Mouse (Mus musculus) heart, embryonic 15.5 days (tissue): ENCODE measurements around the gene Acss3. TPM values are rescaled to one million over a fixed set of nuclear protein-coding genes. Genes with fewer than 3 reads are reported as not detected.

Source experiments
- ATAC-seq: fragments of 200-750 bp; cut with Nextera tagmentation; replicated peaks from 2 replicates; pipeline ENCODE4 v1.8.0; 2017; ENCODE audit warnings: low read depth, moderate TSS enrichment; ENCODE audit not compliant: insufficient number of reproducible peaks, insufficient read depth, low FRiP score
- H3K27ac ChIP-seq: fragments of 300-500 bp; sonication (generic); 2 replicates; pipeline ENCODE4 v1.5.1; 2015; ENCODE audit warnings: mild to moderate bottlenecking, inconsistent platforms
- H3K27me3 ChIP-seq: fragments of 300-500 bp; sonication (generic); 2 replicates; pipeline ENCODE4 v1.6.1; 2015; ENCODE audit warnings: inconsistent platforms
- H3K36me3 ChIP-seq: fragments of 300-500 bp; sonication (generic); 2 replicates; pipeline ENCODE4 v1.6.1; 2015; ENCODE audit warnings: mild to moderate bottlenecking, inconsistent platforms
- H3K4me1 ChIP-seq: fragments of 300-500 bp; sonication (generic); replicated peaks from 2 replicates; pipeline ENCODE4 v1.6.1; 2015; ENCODE audit warnings: inconsistent platforms
- H3K4me2 ChIP-seq: fragments of 300-500 bp; sonication (generic); 2 replicates; pipeline ENCODE4 v1.6.1; 2015; ENCODE audit warnings: inconsistent platforms, mild to moderate bottlenecking, moderate library complexity
- H3K4me3 ChIP-seq: fragments of 300-500 bp; sonication (generic); 2 replicates; pipeline ENCODE4 v1.5.1; 2015; ENCODE audit warnings: mild to moderate bottlenecking, inconsistent platforms
- H3K9ac ChIP-seq: fragments of 300-500 bp; sonication (generic); 2 replicates; pipeline ENCODE4 v1.6.1; 2015; ENCODE audit warnings: mild to moderate bottlenecking, inconsistent platforms
- H3K9me3 ChIP-seq: fragments of 300-500 bp; sonication (generic); replicated peaks from 2 replicates; pipeline ENCODE4 v1.6.1; 2016; ENCODE audit warnings: inconsistent platforms
- WGBS: fragments of 180-500 bp; shearing (Covaris S2); methylation state at CpG from one replicate; pipeline ENCODE4 v1.1.7; 2015; ENCODE audit warnings: mixed read lengths; 5-methylcytosine and 5-hydroxymethylcytosine counted together
- polyA plus RNA-seq: library from polyadenylated mRNA; unstranded; fragments of >200 nt; fragmentation: Nextera tagmentation; extraction: Ambion mirVana; gene quantifications from 2 replicates; pipeline ENCODE4 v1.2.1, GENCODE M21; 2015

The Acss3 gene
- polyA plus RNA-seq, 1 experiment from 2014 or later: 2.2 TPM

GRCm38 (mm10) chr10:106998052-106998625 lies 125.3 kb downstream of the Acss3 start:
- Histone ChIP-seq H3K4me3 (no peak overlapping the region), H3K36me3 (no peaks in the 10 kb centered on the region), H3K27me3 (no peaks in the 10 kb centered on the region), H3K27ac (no peak overlapping the region), H3K4me1 (no peaks in the 10 kb centered on the region), H3K9ac (no peak overlapping the region), H3K9me3 (no peaks in the 10 kb centered on the region), H3K4me2 (no peak overlapping the region)
- no peak for ATAC-seq
- 94% methylated on average over 2 of the region's 2 CpGs for WGBS

- no peak overlapping the region for H3K27ac ChIP-seq
- H3K4me2 ChIP-seq: no peak overlapping the region
- H3K9me3 ChIP-seq: no peaks in the 10 kb centered on the region
- H3K27me3 ChIP-seq: no peaks in the 10 kb centered on the region
- 71% methylated on average over 4 of the region's 4 CpGs for WGBS
- H3K4me3 ChIP-seq: no peak overlapping the region
- H3K4me1 ChIP-seq: no peaks in the 10 kb centered on the region
- no peak overlapping the region for H3K9ac ChIP-seq
- no peak for ATAC-seq
- no peaks in the 10 kb centered on the region for H3K36me3 ChIP-seq
These were observed 134.0 kb downstream of the Acss3 start for GRCm38 (mm10) chr10:106989478-106989877.

- Histone ChIP-seq H3K36me3 (no peaks in the 10 kb centered on the region), H3K4me1 (no peaks in the 10 kb centered on the region), H3K27ac (no peak overlapping the region), H3K4me3 (no peak overlapping the region), H3K27me3 (no peaks in the 10 kb centered on the region), H3K9me3 (no peaks in the 10 kb centered on the region), H3K4me2 (no peak overlapping the region), H3K9ac (no peak overlapping the region)
- WGBS: 63% methylated on average over 13 of the region's 13 CpGs
- ATAC-seq: no peak
These were observed 148.0 kb downstream of the Acss3 start for GRCm38 (mm10) chr10:106975193-106976141.

DNA sequence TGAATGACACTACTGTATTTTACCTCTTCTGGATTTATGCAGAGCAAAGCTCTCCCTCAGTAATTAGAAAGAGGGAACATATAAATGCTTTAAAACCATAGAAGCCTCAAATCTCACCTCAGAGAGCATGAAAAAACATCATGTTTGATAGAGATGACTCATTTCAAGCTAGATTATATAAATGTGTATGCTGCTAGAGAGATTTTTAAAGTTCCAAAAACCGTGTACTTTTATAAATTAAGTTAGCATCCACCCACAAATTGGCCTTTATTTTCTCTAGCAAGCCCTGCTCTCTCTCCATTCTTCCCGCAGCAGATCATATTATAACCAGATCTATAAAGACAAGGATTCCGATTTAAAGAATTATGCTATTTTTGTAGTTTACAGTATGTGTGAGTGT lies 164.4 kb downstream of the Acss3 start:
- no peaks in the 10 kb centered on the region for H3K9me3 ChIP-seq
- no peak overlapping the region for H3K9ac ChIP-seq
- WGBS: 71% methylated on average over 3 of the region's 3 CpGs
- H3K4me3 ChIP-seq: no peak overlapping the region
- no peaks in the 10 kb centered on the region for H3K27me3 ChIP-seq
- H3K36me3 ChIP-seq: no peaks in the 10 kb centered on the region
- H3K4me2 ChIP-seq: no peak overlapping the region
- H3K27ac ChIP-seq: no peak overlapping the region
- H3K4me1 ChIP-seq: no peaks in the 10 kb centered on the region
- no peak for ATAC-seq

- no peak overlapping the region for H3K4me2 ChIP-seq
- H3K4me3 ChIP-seq: no peak overlapping the region
- no peaks in the 10 kb centered on the region for H3K27me3 ChIP-seq
- H3K9me3 ChIP-seq: no peaks in the 10 kb centered on the region
- ATAC-seq: no peak
- H3K36me3 ChIP-seq: no peaks in the 10 kb centered on the region
- no peak overlapping the region for H3K9ac ChIP-seq
- no peaks in the 10 kb centered on the region for H3K4me1 ChIP-seq
- no peak overlapping the region for H3K27ac ChIP-seq
- WGBS: 70% methylated on average over 5 of the region's 5 CpGs
These were observed 182.1 kb downstream of the Acss3 start for GRCm38 (mm10) chr10:106941380-106941779.

DNA sequence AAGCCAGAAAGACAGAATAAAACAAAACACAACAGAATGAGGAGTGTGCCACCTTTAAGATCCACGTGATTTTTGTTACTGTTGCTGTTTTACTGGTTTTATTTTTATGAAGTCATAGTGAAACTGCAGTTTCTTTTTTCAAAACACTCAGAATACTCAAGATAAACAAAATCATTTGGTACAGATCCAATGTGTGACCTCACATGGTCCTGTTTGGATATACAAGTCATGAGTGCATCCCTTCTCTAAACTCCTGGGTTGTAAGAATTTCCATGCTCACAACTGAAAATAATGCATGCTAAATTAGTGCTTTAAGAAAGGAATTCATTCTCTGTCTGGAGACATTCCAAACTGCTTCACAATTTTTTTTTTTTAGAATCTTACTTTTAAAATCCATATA lies 184.0 kb downstream of the Acss3 start:
- ATAC-seq: no peak
- 54% methylated on average over 1 of the region's 1 CpGs for WGBS
- no peak overlapping the region for H3K4me2 ChIP-seq
- no peaks in the 10 kb centered on the region for H3K27me3 ChIP-seq
- H3K9me3 ChIP-seq: no peaks in the 10 kb centered on the region
- no peak overlapping the region for H3K9ac ChIP-seq
- no peak overlapping the region for H3K27ac ChIP-seq
- no peak overlapping the region for H3K4me3 ChIP-seq
- H3K4me1 ChIP-seq: no peaks in the 10 kb centered on the region
- H3K36me3 ChIP-seq: no peaks in the 10 kb centered on the region

- H3K4me1 ChIP-seq: no peaks in the 10 kb centered on the region
- no peaks in the 10 kb centered on the region for H3K9me3 ChIP-seq
- ATAC-seq: no peak
- H3K4me3 ChIP-seq: no peak overlapping the region
- no peak overlapping the region for H3K9ac ChIP-seq
- H3K27me3 ChIP-seq: no peaks in the 10 kb centered on the region
- no peak overlapping the region for H3K4me2 ChIP-seq
- 85% methylated on average over 3 of the region's 3 CpGs for WGBS
- no peak overlapping the region for H3K27ac ChIP-seq
- no peaks in the 10 kb centered on the region for H3K36me3 ChIP-seq
These were observed 184.6 kb downstream of the Acss3 start for GRCm38 (mm10) chr10:106938851-106939250.

DNA sequence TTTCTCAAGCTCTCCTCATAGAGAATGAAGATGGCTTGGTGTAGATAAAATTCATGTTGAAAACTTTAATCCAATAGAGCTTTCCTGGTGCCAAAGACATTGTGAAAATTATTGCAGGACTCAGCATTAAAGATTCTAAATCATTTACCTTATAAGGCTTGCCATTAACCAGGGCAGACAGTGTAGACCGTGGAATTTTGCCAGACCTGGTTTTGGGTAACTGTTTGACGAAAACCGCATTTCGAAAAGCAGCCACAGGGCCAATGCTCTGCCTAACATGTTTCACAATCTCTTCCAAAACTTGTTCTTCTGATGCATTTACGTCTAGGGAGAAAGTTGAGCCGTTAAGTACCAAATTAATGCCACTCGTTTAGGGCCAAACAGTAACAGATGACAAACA lies 186.5 kb downstream of the Acss3 start:
- no peaks in the 10 kb centered on the region for H3K27me3 ChIP-seq
- no peaks in the 10 kb centered on the region for H3K36me3 ChIP-seq
- no peak overlapping the region for H3K4me2 ChIP-seq
- no peak overlapping the region for H3K27ac ChIP-seq
- H3K9me3 ChIP-seq: no peaks in the 10 kb centered on the region
- no peak overlapping the region for H3K4me3 ChIP-seq
- H3K9ac ChIP-seq: no peak overlapping the region
- H3K4me1 ChIP-seq: no peaks in the 10 kb centered on the region
- 80% methylated on average over 7 of the region's 7 CpGs for WGBS
- ATAC-seq: no peak

DNA sequence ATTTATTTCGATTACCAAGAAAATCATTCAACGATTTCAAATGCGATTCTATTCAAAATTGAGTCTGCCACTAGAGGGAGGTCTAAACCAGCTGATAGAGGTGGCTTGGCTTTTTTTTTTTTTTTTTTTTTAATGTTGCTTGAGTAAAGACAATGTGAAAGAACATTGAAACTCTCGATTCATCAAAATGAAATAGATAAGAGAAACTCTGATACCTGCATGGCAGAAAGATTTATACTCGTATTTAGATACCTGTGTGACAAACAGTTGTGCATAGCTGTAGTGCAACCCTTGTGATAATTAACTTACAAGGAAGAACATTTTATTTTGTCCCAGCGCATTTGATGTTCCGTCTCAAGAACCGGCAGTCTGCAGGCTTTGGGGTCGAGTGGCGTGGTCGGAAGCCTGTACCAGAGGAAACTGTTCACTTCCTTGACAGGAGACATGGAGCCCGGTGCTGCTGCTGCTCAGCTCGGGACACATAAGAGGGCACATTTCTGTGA lies 190.8 kb downstream of the Acss3 start:
- Histone ChIP-seq H3K27me3 (no peaks in the 10 kb centered on the region), H3K9me3 (no peaks in the 10 kb centered on the region), H3K36me3 (no peaks in the 10 kb centered on the region), H3K4me3 (peak overlapping the region; percentile 38), H3K27ac (no peak overlapping the region), H3K4me1 (no peaks in the 10 kb centered on the region), H3K4me2 (peak overlapping the region; percentile 62), H3K9ac (no peak overlapping the region)
- no peak for ATAC-seq
- 28% methylated on average over 13 of the region's 13 CpGs for WGBS

DNA sequence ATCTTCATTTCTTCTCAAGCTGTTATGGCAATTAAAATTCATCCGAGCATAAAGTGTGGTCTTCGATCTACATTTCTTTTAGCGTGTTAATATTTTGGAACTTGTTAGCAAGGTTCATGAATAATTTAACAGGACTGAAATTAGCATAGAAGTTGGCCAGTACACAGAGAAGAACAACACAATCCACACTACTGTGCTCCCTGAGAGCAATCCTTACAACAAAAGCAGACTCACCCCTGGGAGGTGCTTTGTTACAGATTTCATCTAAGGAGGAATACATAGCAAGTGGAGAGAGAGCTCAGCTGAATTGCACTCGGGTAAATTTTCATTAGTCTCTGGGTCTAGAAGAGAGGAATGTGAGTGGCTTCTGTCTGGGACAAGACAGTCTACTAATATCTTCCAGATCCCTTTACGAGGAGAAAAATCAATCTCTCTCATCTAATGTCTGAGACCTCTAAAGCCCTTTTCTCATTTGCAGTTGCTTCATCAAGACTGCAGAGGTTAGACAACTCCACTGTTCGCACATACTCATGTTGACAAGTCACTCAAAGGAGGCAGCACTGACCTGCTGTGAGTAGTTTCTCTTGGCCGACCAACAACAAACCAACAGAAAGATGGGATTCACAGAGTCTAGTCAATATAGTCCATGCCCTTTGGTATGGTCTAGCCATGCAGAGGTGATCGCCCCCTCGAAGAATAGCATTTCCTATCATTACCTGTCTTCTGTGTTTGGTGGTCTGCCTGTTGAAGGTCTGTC lies 194.7 kb downstream of the Acss3 start:
- ATAC-seq: no peak
- no peak overlapping the region for H3K4me2 ChIP-seq
- 67% methylated on average over 9 of the region's 9 CpGs for WGBS
- H3K4me3 ChIP-seq: no peak overlapping the region
- no peaks in the 10 kb centered on the region for H3K4me1 ChIP-seq
- H3K27me3 ChIP-seq: no peaks in the 10 kb centered on the region
- H3K9me3 ChIP-seq: no peaks in the 10 kb centered on the region
- H3K27ac ChIP-seq: no peak overlapping the region
- no peak overlapping the region for H3K9ac ChIP-seq
- no peaks in the 10 kb centered on the region for H3K36me3 ChIP-seq

GRCm38 (mm10) chr10:106924798-106925197 lies 198.7 kb downstream of the Acss3 start:
- WGBS: 75% methylated on average over 3 of the region's 3 CpGs
- Histone ChIP-seq H3K36me3 (no peaks in the 10 kb centered on the region), H3K4me2 (no peak overlapping the region), H3K27me3 (no peaks in the 10 kb centered on the region), H3K9me3 (no peaks in the 10 kb centered on the region), H3K4me1 (no peaks in the 10 kb centered on the region), H3K27ac (no peak overlapping the region), H3K9ac (no peak overlapping the region), H3K4me3 (no peak overlapping the region)
- ATAC-seq: no peak
